Mouse (Mus musculus): Measurements from ENCODE around the gene A830005F24Rik.

DNA sequence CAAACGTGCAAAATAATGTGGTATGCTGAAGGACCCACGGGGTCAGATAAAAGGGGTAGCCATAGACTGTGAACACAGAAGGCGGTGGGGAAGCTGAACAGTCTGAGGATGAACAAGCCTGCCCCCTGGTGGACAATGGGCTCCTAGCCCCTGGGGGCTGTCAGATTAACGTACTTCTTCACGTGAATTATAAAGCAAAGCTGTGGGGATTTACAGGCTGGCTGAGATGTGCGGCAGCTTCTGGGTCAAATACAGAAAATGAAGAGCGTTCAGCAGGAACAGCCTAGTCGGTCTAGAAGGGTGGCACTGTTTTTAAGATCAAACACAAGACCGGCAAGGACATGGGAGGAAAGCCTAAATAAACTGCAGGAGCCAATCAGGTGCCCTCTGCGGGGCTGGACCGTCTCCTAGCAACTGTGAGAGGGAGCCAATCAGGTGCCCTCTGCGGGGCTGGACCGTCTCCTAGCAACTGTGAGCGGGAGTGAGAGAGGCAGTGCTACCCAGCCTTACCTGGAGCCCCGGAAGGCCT, 15.6 kb upstream of the A830005F24Rik start:
- TF ChIP-seq POLR2A (IDR thresholded peaks at IDR 0.05; ENCODE audit: extremely low read depth, insufficient read depth, low read length), result no peak; the same call in 1 of the 2 replicates
- TF ChIP-seq CTCF (IDR thresholded peaks at IDR 0.05; ENCODE audit: extremely low read depth, insufficient read depth, low read length), result peak; percentile 68
